Mouse (Mus musculus) lung, postnatal 0 days (tissue): ENCODE data around the gene Rfxank. TPM values are rescaled to one million over a fixed set of nuclear protein-coding genes. Genes with fewer than 3 reads are reported as not detected.
A peak's percentile ranks its signal among the peaks of the same experiment; 100 is the strongest.

Source experiments
- ATAC-seq: fragments of 200-750 bp; cut with Nextera tagmentation; 2 replicates; pipeline ENCODE4 v1.8.0; 2017; ENCODE audit warnings: moderate library complexity
- DNase-seq: peaks from one replicate; pipeline ENCODE4 v3.0.0-alpha.2; 2016; ENCODE audit warnings: low spot score
- H3K27ac ChIP-seq: fragments of 300-500 bp; sonication (generic); 2 replicates; pipeline ENCODE4 v1.5.1; 2014; ENCODE audit warnings: antibody characterized with exemption, mild to moderate bottlenecking, low read length, mixed read lengths
- H3K27me3 ChIP-seq: fragments of 300-500 bp; sonication (generic); replicated peaks from 2 replicates; pipeline ENCODE4 v1.6.1; 2014; ENCODE audit warnings: low read length, mixed read lengths; ENCODE audit not compliant: insufficient read depth
- H3K36me3 ChIP-seq: fragments of 300-500 bp; sonication (generic); 2 replicates; pipeline ENCODE4 v1.6.1; 2014; ENCODE audit warnings: low read length, mixed read lengths; ENCODE audit not compliant: insufficient read depth
- H3K4me1 ChIP-seq: fragments of 300-500 bp; sonication (generic); 2 replicates; pipeline ENCODE4 v1.6.1; 2014; ENCODE audit warnings: antibody characterized with exemption, low read depth, low read length, mixed read lengths; ENCODE audit not compliant: insufficient read depth
- H3K4me2 ChIP-seq: fragments of 300-500 bp; sonication (generic); replicated peaks from 2 replicates; pipeline ENCODE4 v1.6.1; 2014; ENCODE audit warnings: low read depth, mild to moderate bottlenecking, low read length, moderate library complexity, mixed read lengths
- H3K4me3 ChIP-seq: fragments of 300-500 bp; sonication (generic); 2 replicates; pipeline ENCODE4 v1.5.1; 2014; ENCODE audit warnings: low read depth, low read length
- H3K9ac ChIP-seq: fragments of 300-500 bp; sonication (generic); replicated peaks from 2 replicates; pipeline ENCODE4 v1.6.1; 2014; ENCODE audit warnings: low read depth, mild to moderate bottlenecking
- H3K9me3 ChIP-seq: fragments of 300-500 bp; sonication (generic); 2 replicates; pipeline ENCODE4 v1.6.1; 2016; ENCODE audit warnings: low read length, mixed read lengths
- CTCF ChIP-seq: IDR thresholded peaks from 2 replicates; pipeline ENCODE4 v1.5.1; 2016; ENCODE audit warnings: antibody characterized with exemption, mild to moderate bottlenecking
- EP300 ChIP-seq: IDR thresholded peaks from 2 replicates; pipeline ENCODE4 v1.6.1; 2016; ENCODE audit warnings: antibody characterized with exemption, mild to moderate bottlenecking, control low read depth
- WGBS: fragments of 180-500 bp; shearing (Covaris S2); extraction: QIAGEN DNeasy Blood & Tissue Kit; methylation state at CpG from one replicate; pipeline ENCODE4 v1.1.7; 2014; 5-methylcytosine and 5-hydroxymethylcytosine counted together
- polyA plus RNA-seq: library from polyadenylated mRNA; unstranded; fragments of >200 nt; fragmentation: Nextera tagmentation; extraction: Ambion mirVana; gene quantifications from 2 replicates; pipeline ENCODE4 v1.2.1, GENCODE M21; 2015

Gene Rfxank
- polyA plus RNA-seq, 1 experiment from 2014 or later = 12.7 TPM

- H3K4me1 ChIP-seq = no peaks in the 10 kb centered on the region
- H3K9me3 ChIP-seq = no peaks in the 10 kb centered on the region
- TF ChIP-seq EP300 (no peak), CTCF (no peak)
- ATAC-seq (no peak), DNase-seq (no peak)
- H3K4me3 ChIP-seq = no peak overlapping the region
- no peaks in the 10 kb centered on the region; the same call in 1 of the 2 replicates for H3K36me3 ChIP-seq
- no peaks in the 10 kb centered on the region for H3K27me3 ChIP-seq
- H3K4me2 ChIP-seq = no peak overlapping the region
- H3K9ac ChIP-seq = no peak overlapping the region
- no peak overlapping the region for H3K27ac ChIP-seq
- 92% methylated on average over 2 of the region's 2 CpGs for WGBS
Measured at GRCm38 (mm10) chr8:70178231-70178630, 39.3 kb upstream of the Rfxank start.

GRCm38 (mm10) chr8:70174079-70174478, 35.1 kb upstream of the Rfxank start:
- H3K27ac ChIP-seq = no peak overlapping the region

GRCm38 (mm10) chr8:70173320-70173719, 34.4 kb upstream of the Rfxank start:
- Histone ChIP-seq H3K36me3 (no peaks in the 10 kb centered on the region), H3K9me3 (no peaks in the 10 kb centered on the region), H3K4me1 (no peaks in the 10 kb centered on the region), H3K9ac (no peak overlapping the region), H3K27ac (no peak overlapping the region), H3K4me2 (no peak overlapping the region), H3K27me3 (no peaks in the 10 kb centered on the region), H3K4me3 (no peak overlapping the region)
- WGBS = 61% methylated on average over 5 of the region's 5 CpGs
- TF ChIP-seq CTCF (no peak), EP300 (no peak)
- ATAC-seq (no peak), DNase-seq (no peak)

More at GRCm38 (mm10) chr8:70174079-70174478, 35.1 kb upstream of the Rfxank start:
- 62% methylated on average over 7 of the region's 7 CpGs for WGBS
- no peak for TF ChIP-seq EP300
- no peak for TF ChIP-seq CTCF
- Histone ChIP-seq H3K36me3 (no peaks in the 10 kb centered on the region; the same call in 1 of the 2 replicates), H3K4me2 (no peak overlapping the region), H3K4me1 (no peaks in the 10 kb centered on the region), H3K27me3 (no peaks in the 10 kb centered on the region), H3K9me3 (no peaks in the 10 kb centered on the region), H3K4me3 (no peak overlapping the region), H3K9ac (no peak overlapping the region)
- ATAC-seq (no peak), DNase-seq (no peak)

- H3K4me2 ChIP-seq = peak within 1 kb of the TSS; percentile 63
- ATAC-seq (peak; percentile 99), DNase-seq (peak; percentile 98)
- TF ChIP-seq CTCF (no peak), EP300 (no peak)
- H3K27me3 ChIP-seq = no peaks in the 10 kb centered on the region
- no peaks in the 10 kb centered on the region for H3K36me3 ChIP-seq
- WGBS = 1% methylated on average over 27 of the region's 27 CpGs
- H3K4me3 ChIP-seq = peak within 1 kb of the TSS; percentile 58
- no peaks in the 10 kb centered on the region for H3K4me1 ChIP-seq
- H3K9me3 ChIP-seq = no peaks in the 10 kb centered on the region
- peak within 1 kb of the TSS; percentile 78 for H3K9ac ChIP-seq
- peak within 1 kb of the TSS; percentile 75 for H3K27ac ChIP-seq
Measured at GRCm38 (mm10) chr8:70172043-70172681, 33.2 kb upstream of the Rfxank start, which contains the start of gene Tmem161a. Tmem161a (plus strand) TSS chr8:70172356.

- DNase-seq (no peak), ATAC-seq (no peak)
- H3K9me3 ChIP-seq = no peaks in the 10 kb centered on the region
- TF ChIP-seq EP300 (no peak), CTCF (no peak)
- no peaks in the 10 kb centered on the region for H3K27me3 ChIP-seq
- H3K9ac ChIP-seq = no peak overlapping the region
- H3K4me3 ChIP-seq = no peak overlapping the region
- H3K4me2 ChIP-seq = no peak overlapping the region
- H3K36me3 ChIP-seq = no peaks in the 10 kb centered on the region
- H3K4me1 ChIP-seq = no peaks in the 10 kb centered on the region
- no peak overlapping the region for H3K27ac ChIP-seq
- WGBS = 85% methylated on average over 7 of the region's 7 CpGs
Measured at GRCm38 (mm10) chr8:70171240-70171639, 32.3 kb upstream of the Rfxank start.

- ATAC-seq = no peak
- Histone ChIP-seq H3K4me3 (no peak overlapping the region), H3K27me3 (no peaks in the 10 kb centered on the region), H3K9ac (no peak overlapping the region), H3K9me3 (no peaks in the 10 kb centered on the region), H3K27ac (no peak overlapping the region), H3K36me3 (no peaks in the 10 kb centered on the region), H3K4me2 (no peak overlapping the region), H3K4me1 (no peaks in the 10 kb centered on the region)
- TF ChIP-seq CTCF = no peak
- TF ChIP-seq EP300 = no peak
- no peak for DNase-seq
- 64% methylated on average over 3 of the region's 3 CpGs for WGBS
Measured at GRCm38 (mm10) chr8:70170748-70171147, 31.8 kb upstream of the Rfxank start.

GRCm38 (mm10) chr8:70170116-70170515, 31.2 kb upstream of the Rfxank start:
- WGBS = 67% methylated on average over 3 of the region's 3 CpGs

More at GRCm38 (mm10) chr8:70170116-70170515, 31.2 kb upstream of the Rfxank start:
- ATAC-seq (no peak), DNase-seq (no peak)
- Histone ChIP-seq H3K4me1 (no peaks in the 10 kb centered on the region), H3K9me3 (no peaks in the 10 kb centered on the region), H3K4me2 (no peak overlapping the region), H3K4me3 (no peak overlapping the region), H3K27me3 (no peaks in the 10 kb centered on the region), H3K27ac (no peak overlapping the region), H3K9ac (no peak overlapping the region), H3K36me3 (no peaks in the 10 kb centered on the region)
- TF ChIP-seq CTCF = no peak
- TF ChIP-seq EP300 = no peak
